Comparison of ENCODE assay signal across 24 mouse cellular contexts in the genomic region with DNA sequence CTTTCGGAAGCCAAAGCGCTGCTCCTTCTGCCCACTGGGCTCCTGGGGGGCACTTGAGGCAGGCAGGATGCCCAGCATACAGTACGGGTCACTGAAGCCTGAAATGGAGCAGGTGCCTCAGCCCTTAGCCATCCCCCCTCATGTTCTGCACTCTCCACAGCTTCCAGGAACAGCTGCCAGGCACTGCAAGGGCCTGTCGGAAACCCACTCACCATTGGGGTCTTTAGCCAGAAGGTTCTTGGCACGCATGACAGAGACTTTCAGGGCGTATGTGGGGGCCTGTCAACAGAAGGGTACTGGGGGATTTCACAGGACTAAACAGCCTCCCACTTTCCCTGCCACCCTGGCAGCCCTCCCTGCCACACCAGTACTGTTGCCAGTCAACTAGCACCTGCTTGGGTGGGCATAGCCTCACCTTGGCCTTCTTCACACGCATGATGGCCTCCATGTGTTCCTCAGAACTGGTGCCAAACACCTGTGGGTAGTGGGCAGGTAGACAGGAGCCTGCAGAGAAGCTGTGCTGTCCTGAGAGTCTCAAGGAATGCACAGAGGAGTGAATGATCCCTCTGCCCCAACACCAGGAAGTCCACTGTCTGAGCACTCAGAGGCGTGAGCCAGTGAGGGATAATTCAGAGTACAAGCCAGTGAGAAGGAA. TPM values are rescaled to one million over a fixed set of nuclear protein-coding genes. Genes with fewer than 3 reads are reported as not detected.
DNase-seq lines count a peak whose midpoint lies in the region; ATAC-seq and TF ChIP-seq lines count a peak whose summit lies in the region.
"Had no signal": no experiment of that assay in that cellular context is flagged by ENCODE, and none has a peak within 500 bp of the region (broad histone marks: within the 10 kb centered on the region; RNA-seq: fewer than 3 reads in every experiment).

No protein-coding gene starts in this region.

- peaks cover 38% of the 10 kb centered on the region for H3K27me3 ChIP-seq in forebrain, embryonic 10.5 days (ENCODE audit: poor library complexity, severe bottlenecking)
- peaks cover 8% of the 10 kb centered on the region for H3K27me3 ChIP-seq in forebrain, embryonic 11.5 days (ENCODE audit: control insufficient read depth, insufficient read depth, low read length)
- peaks cover 56% of the 10 kb centered on the region for H3K27me3 ChIP-seq in limb, embryonic 12.5 days
- H3K27me3 ChIP-seq in limb, embryonic 10.5 days (ENCODE audit: low read depth, poor library complexity, severe bottlenecking): peaks cover 40% of the 10 kb centered on the region
- H3K27me3 ChIP-seq in kidney, embryonic 14.5 days (ENCODE audit: control insufficient read depth, insufficient read depth, low read length): peaks cover 12% of the 10 kb centered on the region; the same call in 1 of the 2 replicates

- 85% methylated on average over 8 of the region's 8 CpGs for WGBS in forebrain, embryonic 10.5 days
- 78% methylated on average over 8 of the region's 8 CpGs for WGBS in forebrain, embryonic 11.5 days
- 80% methylated on average over 8 of the region's 8 CpGs for WGBS in limb, embryonic 12.5 days
- 86% methylated on average over 8 of the region's 8 CpGs for WGBS in limb, embryonic 10.5 days
- 80% methylated on average over 8 of the region's 8 CpGs for WGBS in kidney, embryonic 14.5 days

- DNase-seq in forebrain, embryonic 10.5 days (ENCODE audit: extremely low spot score, low spot score): no peak
- no peak for DNase-seq in forebrain, embryonic 11.5 days (ENCODE audit: low spot score)
- no peak for DNase-seq in limb, embryonic 10.5 days (ENCODE audit: low spot score)
- peak; percentile 24 for DNase-seq in brain, embryonic 14.5 days (ENCODE audit: low read depth)
- DNase-seq: adrenal gland, adult 2 months; adrenal gland, postnatal 14 days; cerebellum, adult 11-12 months; cerebellum, adult 8-10 months; gastrocnemius, postnatal 25 days; heart, adult 18-20 months; heart, postnatal 10 days; heart, postnatal 36 days had no signal

- H3K4me1 ChIP-seq in forebrain, embryonic 10.5 days: peaks cover 33% of the 10 kb centered on the region
- peaks cover 13% of the 10 kb centered on the region for H3K4me1 ChIP-seq in forebrain, embryonic 11.5 days (replicated peaks; ENCODE audit: control insufficient read depth, insufficient read depth, low read length)
- peaks cover 8% of the 10 kb centered on the region for H3K4me1 ChIP-seq in limb, embryonic 12.5 days (replicated peaks)
- peaks cover 18% of the 10 kb centered on the region for H3K4me1 ChIP-seq in limb, embryonic 10.5 days
- no peaks in the 10 kb centered on the region for H3K4me1 ChIP-seq in kidney, embryonic 14.5 days (ENCODE audit: control insufficient read depth, insufficient read depth, low read length)
- H3K4me1 ChIP-seq: heart, embryonic 12.5 days; heart, embryonic 15.5 days had no signal

- no peak for TF ChIP-seq POLR2A in brain, embryonic 14.5 days (IDR thresholded peaks at IDR 0.05; ENCODE audit: borderline replicate concordance, extremely low read depth, insufficient read depth, insufficient read length, poor library complexity, severe bottlenecking)

- 0 out of 2 replicates have a peak overlapping the region, but pooled peaks have one; percentile 3 for H3K27ac ChIP-seq in forebrain, embryonic 10.5 days
- H3K27ac ChIP-seq in forebrain, embryonic 11.5 days (ENCODE audit: low read depth, low read length): no peak overlapping the region
- no peak overlapping the region for H3K27ac ChIP-seq in limb, embryonic 12.5 days
- no peak overlapping the region for H3K27ac ChIP-seq in limb, embryonic 10.5 days
- H3K27ac ChIP-seq in kidney, embryonic 14.5 days (ENCODE audit: low read depth, low read length): no peak overlapping the region
- H3K27ac ChIP-seq: forebrain, embryonic 12.5 days; forebrain, embryonic 15.5 days; heart, embryonic 15.5 days; hindbrain, embryonic 10.5 days; hindbrain, embryonic 13.5 days had no signal

- no peak overlapping the region for H3K9ac ChIP-seq in forebrain, embryonic 11.5 days (ENCODE audit: low read length)
- H3K9ac ChIP-seq in limb, embryonic 12.5 days (replicated peaks): 0 out of 2 replicates have a peak overlapping the region, but pooled peaks have one; percentile 18
- no peak overlapping the region for H3K9ac ChIP-seq in kidney, embryonic 14.5 days (ENCODE audit: low read depth, low read length)
- H3K9ac ChIP-seq: forebrain, embryonic 12.5 days; forebrain, embryonic 15.5 days; heart, embryonic 12.5 days; heart, embryonic 15.5 days had no signal

- peaks cover 9% of the 10 kb centered on the region for H3K36me3 ChIP-seq in forebrain, embryonic 10.5 days (replicated peaks)
- no peaks in the 10 kb centered on the region for H3K36me3 ChIP-seq in forebrain, embryonic 11.5 days (ENCODE audit: control insufficient read depth, insufficient read depth, low read length)
- H3K36me3 ChIP-seq in limb, embryonic 12.5 days: peaks cover 6% of the 10 kb centered on the region; the same call in 1 of the 2 replicates
- peaks cover 5% of the 10 kb centered on the region for H3K36me3 ChIP-seq in limb, embryonic 10.5 days
- no peaks in the 10 kb centered on the region; the same call in 1 of the 2 replicates for H3K36me3 ChIP-seq in kidney, embryonic 14.5 days (ENCODE audit: control insufficient read depth, insufficient read depth, low read length)
- H3K36me3 ChIP-seq: forebrain, embryonic 15.5 days; heart, embryonic 12.5 days; heart, embryonic 15.5 days had no signal

- no peaks in the 10 kb centered on the region for H3K9me3 ChIP-seq in forebrain, embryonic 10.5 days
- H3K9me3 ChIP-seq in forebrain, embryonic 11.5 days (ENCODE audit: control insufficient read depth, low read length): no peaks in the 10 kb centered on the region
- no peaks in the 10 kb centered on the region for H3K9me3 ChIP-seq in limb, embryonic 12.5 days
- H3K9me3 ChIP-seq in limb, embryonic 10.5 days (replicated peaks): no peaks in the 10 kb centered on the region
- no peaks in the 10 kb centered on the region for H3K9me3 ChIP-seq in kidney, embryonic 14.5 days (ENCODE audit: control insufficient read depth, low read length)
- H3K9me3 ChIP-seq: forebrain, embryonic 12.5 days; forebrain, embryonic 15.5 days; heart, embryonic 12.5 days; heart, embryonic 15.5 days; hindbrain, embryonic 10.5 days; hindbrain, embryonic 13.5 days had no signal

- H3K4me2 ChIP-seq in forebrain, embryonic 11.5 days (ENCODE audit: low read depth, low read length, severe bottlenecking): no peak overlapping the region
- H3K4me2 ChIP-seq in limb, embryonic 12.5 days: no peak overlapping the region
- no peak overlapping the region for H3K4me2 ChIP-seq in kidney, embryonic 14.5 days (replicated peaks; ENCODE audit: low read depth, low read length)
- H3K4me2 ChIP-seq: forebrain, embryonic 12.5 days; forebrain, embryonic 15.5 days; heart, embryonic 12.5 days; heart, embryonic 15.5 days; hindbrain, embryonic 13.5 days had no signal

- TF ChIP-seq CTCF in brain, embryonic 14.5 days (IDR thresholded peaks at IDR 0.05; ENCODE audit: borderline replicate concordance, extremely low read depth, insufficient read depth, insufficient read length): no peak

- no peak overlapping the region for H3K4me3 ChIP-seq in forebrain, embryonic 10.5 days
- H3K4me3 ChIP-seq in forebrain, embryonic 11.5 days (ENCODE audit: low read depth, low read length): no peak overlapping the region
- no peak overlapping the region for H3K4me3 ChIP-seq in limb, embryonic 12.5 days (replicated peaks)
- no peak overlapping the region for H3K4me3 ChIP-seq in limb, embryonic 10.5 days
- no peak overlapping the region for H3K4me3 ChIP-seq in kidney, embryonic 14.5 days (ENCODE audit: low read length)
- H3K4me3 ChIP-seq: forebrain, embryonic 12.5 days; forebrain, embryonic 15.5 days; heart, embryonic 12.5 days; heart, embryonic 15.5 days; hindbrain, embryonic 10.5 days; hindbrain, embryonic 13.5 days had no signal

- ATAC-seq in forebrain, embryonic 11.5 days (replicated peaks; ENCODE audit: low FRiP score): no peak
- no peak for ATAC-seq in limb, embryonic 12.5 days (ENCODE audit: insufficient number of reproducible peaks, insufficient read depth, low FRiP score, low TSS enrichment, low read depth)
- ATAC-seq in kidney, embryonic 14.5 days (ENCODE audit: low FRiP score, low TSS enrichment): no peak
- ATAC-seq: CD4-positive, CD25-positive, alpha-beta regulatory T cell, adult 4 months; forebrain, embryonic 15.5 days had no signal

RNA-seq across cellular contexts. Expression of a gene that starts 5.9 kb away (rescaled TPM):
- 0.53 and 0.59 TPM in 2 replicates for polyA plus RNA-seq in forebrain, embryonic 10.5 days (2016; fragmentation: Nextera tagmentation; extraction: Ambion mirVana)
- 1.2 and 1.7 TPM in 2 replicates for polyA plus RNA-seq in forebrain, embryonic 11.5 days (2014; fragmentation: Nextera tagmentation; extraction: Ambion mirVana)
- polyA plus RNA-seq in limb, embryonic 12.5 days (2016; fragmentation: Nextera tagmentation; extraction: Ambion mirVana): 1.6 and 2.5 TPM in 2 replicates
- polyA plus RNA-seq in limb, embryonic 10.5 days (2016; fragmentation: Nextera tagmentation; extraction: Ambion mirVana): 0.49 and 0.93 TPM in 2 replicates
- 15.6 and 16.6 TPM in 2 replicates for polyA plus RNA-seq in brain, embryonic 14.5 days (2012; rRNA removed)
- polyA plus RNA-seq in kidney, embryonic 14.5 days (2014; fragmentation: Nextera tagmentation; extraction: Ambion mirVana): 0.76 and 1.9 TPM in 2 replicates

RNA-seq across cellular contexts. Expression of a gene that starts 10.3 kb away (rescaled TPM):
- 70.2 and 76.1 TPM in 2 replicates for polyA plus RNA-seq in forebrain, embryonic 10.5 days (2016; fragmentation: Nextera tagmentation; extraction: Ambion mirVana)
- 63.4 and 66.7 TPM in 2 replicates for polyA plus RNA-seq in forebrain, embryonic 11.5 days (2014; fragmentation: Nextera tagmentation; extraction: Ambion mirVana)
- 63.8 and 66.4 TPM in 2 replicates for polyA plus RNA-seq in limb, embryonic 12.5 days (2016; fragmentation: Nextera tagmentation; extraction: Ambion mirVana)
- polyA plus RNA-seq in limb, embryonic 10.5 days (2016; fragmentation: Nextera tagmentation; extraction: Ambion mirVana): 74.6 and 76.6 TPM in 2 replicates
- polyA plus RNA-seq in brain, embryonic 14.5 days (2012; rRNA removed): 40.8 and 54.0 TPM in 2 replicates
- polyA plus RNA-seq in kidney, embryonic 14.5 days (2014; fragmentation: Nextera tagmentation; extraction: Ambion mirVana): 48.9 and 51.4 TPM in 2 replicates

RNA-seq across cellular contexts. Expression of a gene that starts 10.4 kb away (rescaled TPM):
- 57.2 and 60.0 TPM in 2 replicates for polyA plus RNA-seq in forebrain, embryonic 10.5 days (2016; fragmentation: Nextera tagmentation; extraction: Ambion mirVana)
- 51.3 and 56.3 TPM in 2 replicates for polyA plus RNA-seq in forebrain, embryonic 11.5 days (2014; fragmentation: Nextera tagmentation; extraction: Ambion mirVana)
- 30.4 and 34.0 TPM in 2 replicates for polyA plus RNA-seq in limb, embryonic 12.5 days (2016; fragmentation: Nextera tagmentation; extraction: Ambion mirVana)
- polyA plus RNA-seq in limb, embryonic 10.5 days (2016; fragmentation: Nextera tagmentation; extraction: Ambion mirVana): 34.6 and 35.0 TPM in 2 replicates
- polyA plus RNA-seq in brain, embryonic 14.5 days (2012; rRNA removed): 75.1 and 108 TPM in 2 replicates
- polyA plus RNA-seq in kidney, embryonic 14.5 days (2014; fragmentation: Nextera tagmentation; extraction: Ambion mirVana): 33.8 and 41.5 TPM in 2 replicates

RNA-seq across cellular contexts. Expression of a gene that starts 24.1 kb away (rescaled TPM):
- polyA plus RNA-seq in forebrain, embryonic 10.5 days (2016; fragmentation: Nextera tagmentation; extraction: Ambion mirVana): 919 and 925 TPM in 2 replicates
- polyA plus RNA-seq in forebrain, embryonic 11.5 days (2014; fragmentation: Nextera tagmentation; extraction: Ambion mirVana): 837 and 868 TPM in 2 replicates
- polyA plus RNA-seq in limb, embryonic 12.5 days (2016; fragmentation: Nextera tagmentation; extraction: Ambion mirVana): 811 and 887 TPM in 2 replicates
- 974 and 998 TPM in 2 replicates for polyA plus RNA-seq in limb, embryonic 10.5 days (2016; fragmentation: Nextera tagmentation; extraction: Ambion mirVana)
- polyA plus RNA-seq in brain, embryonic 14.5 days (2012; rRNA removed): 481 and 573 TPM in 2 replicates
- 675 and 744 TPM in 2 replicates for polyA plus RNA-seq in kidney, embryonic 14.5 days (2014; fragmentation: Nextera tagmentation; extraction: Ambion mirVana)

RNA-seq across cellular contexts. Expression of a gene that starts 47.9 kb away (rescaled TPM):
- polyA plus RNA-seq in forebrain, embryonic 10.5 days (2016; fragmentation: Nextera tagmentation; extraction: Ambion mirVana): not detected in 2 replicates
- polyA plus RNA-seq in forebrain, embryonic 11.5 days (2014; fragmentation: Nextera tagmentation; extraction: Ambion mirVana): not detected in 2 replicates
- not detected in 2 replicates for polyA plus RNA-seq in limb, embryonic 12.5 days (2016; fragmentation: Nextera tagmentation; extraction: Ambion mirVana)
- polyA plus RNA-seq in limb, embryonic 10.5 days (2016; fragmentation: Nextera tagmentation; extraction: Ambion mirVana): not detected in 2 replicates
- 0.08 and 0.19 TPM in 2 replicates for polyA plus RNA-seq in brain, embryonic 14.5 days (2012; rRNA removed)
- polyA plus RNA-seq in kidney, embryonic 14.5 days (2014; fragmentation: Nextera tagmentation; extraction: Ambion mirVana): not detected in 2 replicates
- polyA plus RNA-seq: adrenal gland, adult 2 months; C2C12; CD4-positive, CD25-positive, alpha-beta regulatory T cell, adult 4 months; embryonic facial prominence, embryonic 11.5 days; forebrain, embryonic 12.5 days; heart, embryonic 12.5 days; hindbrain, embryonic 10.5 days; hindbrain, embryonic 13.5 days; intestine, embryonic 14.5 days had no signal
